Mouse (Mus musculus) cortical plate, adult 2 months (tissue): ENCODE data around the gene Tns1. TPM values are rescaled to one million over a fixed set of nuclear protein-coding genes. Genes with fewer than 3 reads are reported as not detected.

Experiments used
- H3K27ac ChIP-seq: fragments of 200-500 bp; 2 replicates; pipeline ENCODE4 v1.5.1; 2012; ENCODE audit warnings: low read length, control low read depth, inconsistent platforms; ENCODE audit not compliant: insufficient read depth
- H3K4me1 ChIP-seq: fragments of 200-500 bp; 2 replicates; pipeline ENCODE4 v1.6.1; 2011; ENCODE audit warnings: low read length; ENCODE audit not compliant: control insufficient read depth, insufficient read depth
- H3K4me3 ChIP-seq: fragments of 200-500 bp; 2 replicates; pipeline ENCODE4 v1.5.1; 2011; ENCODE audit warnings: mild to moderate bottlenecking, low read length, control low read depth; ENCODE audit not compliant: insufficient read depth
- CTCF ChIP-seq: fragments of 200-500 bp; IDR thresholded peaks from 2 replicates; pipeline ENCODE4 v1.5.1; 2011; ENCODE audit warnings: mild to moderate bottlenecking, control low read depth, low read length; ENCODE audit not compliant: insufficient read depth; ENCODE audit errors: extremely low read depth
- POLR2A ChIP-seq: fragments of 200-500 bp; IDR thresholded peaks from 2 replicates; pipeline ENCODE4 v1.6.1; 2011; ENCODE audit warnings: mild to moderate bottlenecking, low read length, control low read depth; ENCODE audit not compliant: insufficient read depth; ENCODE audit errors: extremely low read depth
- polyA plus RNA-seq: library from polyadenylated mRNA; depleted of rRNA; stranded (reverse); fragments of >200 nt; gene quantifications from 2 replicates; pipeline ENCODE4 v1.2.3, GENCODE M21; 2012

Tns1 gene
- polyA plus RNA-seq, 1 experiment: 23.0 TPM

DNA sequence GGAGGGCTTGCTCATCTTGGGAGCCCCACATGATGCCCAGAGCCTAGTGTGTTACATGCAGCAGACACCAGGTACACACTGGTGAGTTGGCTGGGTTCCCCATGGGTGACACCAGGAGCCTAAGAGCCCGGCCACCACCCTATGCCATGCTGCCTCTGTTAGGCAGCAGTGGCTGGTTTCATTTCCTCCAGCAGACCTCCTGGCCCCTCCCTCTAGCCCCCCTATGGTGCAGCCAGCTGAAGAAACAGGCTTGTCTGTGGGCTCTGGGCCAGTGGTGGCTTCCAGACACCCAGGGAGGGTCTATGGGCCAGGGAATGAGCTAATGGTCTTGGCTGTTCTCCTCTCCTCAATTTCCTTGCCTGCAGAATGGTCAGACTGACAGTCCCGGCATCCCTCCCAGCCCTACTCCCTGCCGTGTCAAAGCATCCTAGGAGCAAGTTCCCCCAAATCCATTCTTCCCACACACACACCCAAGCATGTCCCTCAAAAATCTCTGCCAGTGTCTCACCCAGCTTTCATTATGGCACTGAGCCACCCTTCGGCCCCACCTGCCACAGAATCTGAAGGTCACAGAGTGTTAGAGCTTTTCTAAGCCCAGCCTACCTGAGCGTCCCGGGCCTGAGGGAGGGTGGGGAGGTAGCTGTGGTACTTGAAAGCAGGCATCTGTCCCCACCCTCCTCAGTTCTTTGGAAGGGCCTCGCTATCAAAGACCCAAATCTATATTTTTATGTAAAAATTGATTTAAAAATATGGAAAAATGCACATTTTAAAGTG is 29.6 kb downstream of the Tns1 start:
- Histone ChIP-seq H3K27ac (no peak overlapping the region), H3K4me1 (peaks cover 1% of the 10 kb centered on the region; the same call in 1 of the 2 replicates), H3K4me3 (no peak overlapping the region)
- no peak for TF ChIP-seq POLR2A
- no peak for TF ChIP-seq CTCF

DNA sequence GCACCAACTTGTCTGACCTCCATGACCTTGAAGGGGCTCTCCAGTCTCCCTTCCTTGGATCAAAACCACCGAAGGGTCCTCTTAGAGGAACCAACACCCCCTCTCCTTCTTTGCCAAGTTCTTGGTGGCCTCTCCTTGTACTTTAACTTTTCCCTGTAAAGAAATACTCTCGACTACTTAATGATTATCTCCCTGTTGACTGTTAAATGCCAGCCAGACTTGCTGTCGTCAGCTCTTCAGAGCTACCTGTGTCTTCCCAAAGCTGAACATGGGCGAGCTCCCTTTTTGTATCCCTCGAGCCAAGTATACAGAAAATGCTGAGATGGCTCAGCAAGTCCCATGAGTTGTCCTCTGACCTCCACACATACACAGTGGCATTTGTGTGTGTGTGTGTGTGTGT is 30.8 kb downstream of the Tns1 start:
- TF ChIP-seq POLR2A (no peak), CTCF (no peak)

DNA sequence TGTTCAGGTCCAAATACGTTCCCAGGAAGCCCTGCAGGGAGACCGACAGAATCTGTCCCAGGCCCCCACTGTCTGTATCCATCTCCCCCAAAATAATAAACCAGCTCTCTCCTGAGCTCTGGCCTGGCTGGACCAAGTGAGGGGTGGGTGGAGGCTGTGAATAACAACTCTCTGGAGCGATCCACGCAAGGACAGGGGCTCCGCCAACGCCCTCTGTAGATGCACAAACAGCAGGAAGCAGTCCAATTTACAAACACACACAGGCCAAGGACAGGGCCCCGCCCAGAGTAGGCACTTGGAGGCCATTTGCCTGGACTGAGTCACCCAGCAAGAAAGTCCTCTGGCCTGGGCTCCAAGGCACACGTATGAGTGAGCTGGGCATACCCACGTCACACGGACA is 32.0 kb downstream of the Tns1 start:
- H3K27ac ChIP-seq: no peak overlapping the region
- TF ChIP-seq CTCF: no peak
- TF ChIP-seq POLR2A: no peak
- no peaks in the 10 kb centered on the region for H3K4me1 ChIP-seq
- H3K4me3 ChIP-seq: no peak overlapping the region

More for the DNA sequence above, 30.8 kb downstream of the Tns1 start:
- no peak overlapping the region for H3K4me3 ChIP-seq
- no peaks in the 10 kb centered on the region for H3K4me1 ChIP-seq
- no peak overlapping the region for H3K27ac ChIP-seq

DNA sequence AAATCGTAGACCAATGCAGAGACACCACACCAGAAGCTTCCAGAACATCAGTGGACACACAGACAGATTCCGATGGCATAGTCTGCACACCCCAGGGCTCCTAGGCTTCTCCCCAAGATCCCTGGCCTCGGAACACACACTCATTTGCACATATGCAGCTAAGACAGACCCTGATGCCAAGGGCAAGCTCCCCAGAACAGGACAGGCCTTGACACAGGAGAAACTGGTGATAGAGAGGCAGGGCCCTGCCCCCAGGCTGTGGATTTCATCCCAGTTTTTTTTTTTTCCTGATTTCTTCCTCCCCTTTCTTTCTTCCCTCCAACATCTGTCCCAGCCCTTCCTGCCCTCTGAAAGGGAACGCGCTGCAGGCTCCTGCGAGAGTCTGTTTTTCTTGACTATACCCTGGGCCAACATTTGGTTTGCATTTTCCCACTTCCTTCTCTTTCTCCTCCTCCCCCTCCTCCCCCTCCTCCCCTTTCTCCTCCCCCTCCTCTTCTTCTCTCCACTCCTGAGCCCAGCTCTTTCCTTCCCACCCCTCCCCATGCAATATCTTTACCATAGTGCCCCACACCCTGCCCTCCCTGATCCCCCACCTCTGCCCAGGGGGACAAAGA is 32.5 kb downstream of the Tns1 start:
- TF ChIP-seq POLR2A: no peak
- TF ChIP-seq CTCF: no peak
- H3K27ac ChIP-seq: no peak overlapping the region
- no peak overlapping the region for H3K4me3 ChIP-seq
- no peaks in the 10 kb centered on the region for H3K4me1 ChIP-seq

GRCm38 (mm10) chr1:74091138-74091537 is 33.1 kb downstream of the Tns1 start:
- H3K4me1 ChIP-seq: no peaks in the 10 kb centered on the region
- no peak overlapping the region for H3K4me3 ChIP-seq
- TF ChIP-seq CTCF (no peak), POLR2A (no peak)
- H3K27ac ChIP-seq: no peak overlapping the region

DNA sequence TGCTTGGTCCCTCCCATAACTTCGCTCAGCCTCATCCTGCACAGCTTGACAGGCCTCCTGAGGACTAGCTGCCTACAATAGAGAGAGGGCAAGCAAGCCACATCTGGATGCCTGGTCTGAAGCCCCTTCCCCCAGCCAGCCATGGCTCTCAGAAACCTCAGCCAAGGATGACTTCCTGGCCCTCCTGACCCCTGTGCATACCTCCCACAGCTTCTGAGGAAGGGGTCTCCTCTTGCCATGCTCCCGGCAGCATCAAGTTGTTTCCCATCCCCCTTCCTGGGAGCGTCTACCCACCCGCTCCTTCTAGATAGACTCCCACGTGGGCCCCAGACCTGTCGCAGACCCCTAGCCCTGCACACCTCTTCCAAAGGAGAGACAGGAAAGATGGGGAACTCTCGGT is 33.9 kb downstream of the Tns1 start:
- no peak overlapping the region; the same call in 1 of the 2 replicates for H3K4me3 ChIP-seq
- TF ChIP-seq CTCF (no peak), POLR2A (no peak)
- no peaks in the 10 kb centered on the region for H3K4me1 ChIP-seq

GRCm38 (mm10) chr1:74088569-74088968 is 35.7 kb downstream of the Tns1 start:
- TF ChIP-seq POLR2A: no peak
- TF ChIP-seq CTCF: no peak
- no peaks in the 10 kb centered on the region for H3K4me1 ChIP-seq
- no peak overlapping the region for H3K27ac ChIP-seq

More for the DNA sequence above, 33.9 kb downstream of the Tns1 start:
- H3K27ac ChIP-seq: no peak overlapping the region

GRCm38 (mm10) chr1:74085566-74085965 is 38.7 kb downstream of the Tns1 start:
- TF ChIP-seq CTCF (no peak), POLR2A (no peak)
- Histone ChIP-seq H3K4me1 (peaks cover 2% of the 10 kb centered on the region; the same call in 1 of the 2 replicates), H3K27ac (no peak overlapping the region), H3K4me3 (no peak overlapping the region)

More at GRCm38 (mm10) chr1:74088569-74088968, 35.7 kb downstream of the Tns1 start:
- H3K4me3 ChIP-seq: no peak overlapping the region

GRCm38 (mm10) chr1:74084752-74085151 is 39.5 kb downstream of the Tns1 start:
- TF ChIP-seq CTCF (no peak), POLR2A (no peak)
- H3K4me1 ChIP-seq: peaks cover 2% of the 10 kb centered on the region; the same call in 1 of the 2 replicates
- H3K27ac ChIP-seq: no peak overlapping the region
- no peak overlapping the region for H3K4me3 ChIP-seq
